24 mouse cellular contexts compared by ENCODE assay signal in the genomic region with DNA sequence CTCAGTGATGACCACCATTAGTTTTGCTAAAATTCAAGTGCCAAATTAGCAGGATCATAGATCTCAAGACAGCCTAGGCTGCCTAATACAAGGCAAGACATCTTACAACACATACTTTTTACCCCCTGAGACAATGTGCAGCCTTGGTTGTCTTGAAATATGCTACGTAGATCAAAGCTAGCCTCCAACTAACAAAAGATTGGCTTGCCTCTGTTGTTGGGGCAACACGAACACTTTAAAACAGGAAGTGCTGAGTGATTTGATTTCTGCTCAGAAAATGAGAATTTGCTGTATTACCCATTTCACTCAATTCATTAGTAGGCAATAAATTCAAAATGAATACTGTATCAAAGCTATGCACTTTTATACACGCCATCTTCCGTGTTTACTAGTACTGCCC.
A peak's percentile ranks its signal among the peaks of the same experiment; 100 is the strongest.
DNase-seq lines count a peak whose midpoint lies in the region; ATAC-seq lines count a peak whose summit lies in the region.
"Had no signal": no experiment of that assay in that cellular context is flagged by ENCODE, and none has a peak within 500 bp of the region (broad histone marks: within the 10 kb centered on the region; RNA-seq: fewer than 3 reads in every experiment).

No protein-coding gene starts in this region.

- DNase-seq in thymus, postnatal 0 days (ENCODE audit: low spot score), result peak; percentile 7
- no peak for DNase-seq in thymus, postnatal 36 days
- no peak for DNase-seq in Muller cell, postnatal 12 days (ENCODE audit: inconsistent ontology term)
- DNase-seq in lung, postnatal 4 days, result no peak
- DNase-seq in gastrocnemius, postnatal 14 days, result no peak
- DNase-seq: adrenal gland, postnatal 36 days; cerebellum, adult 18-20 months; cerebellum, postnatal 10 days; gastrocnemius, postnatal 25 days; heart, adult 2 months; heart, postnatal 10 days; kidney, adult 8-10 months; kidney, postnatal 4 days; left cerebral cortex, postnatal 4 days; liver, postnatal 0 days; thymus, postnatal 25 days had no signal

- intact Hi-C loops in gastrocnemius, postnatal 14 days (cut with DNase I; ENCODE audit: low total_unique reads), result no loop called here

- ATAC-seq in common myeloid progenitor, adult 5-6 weeks (replicated peaks; ENCODE audit: low read depth, poor library complexity, severe bottlenecking), result 0 out of 2 replicates have a peak, but pooled peaks have one; percentile 11
- ATAC-seq in megakaryocyte, adult 5-6 weeks (ENCODE audit: poor library complexity, severe bottlenecking), result 0 out of 2 replicates have a peak, but pooled peaks have one; percentile 15
- ATAC-seq: forebrain, embryonic 13.5 days; hindbrain, embryonic 16.5 days; intestine, embryonic 16.5 days; liver, embryonic 12.5 days; liver, postnatal 0 days; midbrain, embryonic 16.5 days; Patski had no signal
